Mouse (Mus musculus): Measurements from ENCODE around the gene Ints3. TPM values are rescaled to one million over a fixed set of nuclear protein-coding genes. Genes with fewer than 3 reads are reported as not detected.

The Ints3 gene
- polyA plus RNA-seq, 1 experiment: 39.3 TPM

Other genes with a start within 250 kb of the Ints3 start
- gene Rps27, start 220.0 kb downstream of the Ints3 start, polyA plus RNA-seq (2012; fragmentation: generic; extraction: Trizol): 4,707 TPM
- 28.2 TPM for gene Rab13, start 219.9 kb downstream of the Ints3 start, polyA plus RNA-seq (2012; fragmentation: generic; extraction: Trizol)
- gene Jtb, start 202.0 kb downstream of the Ints3 start, polyA plus RNA-seq (2012; fragmentation: generic; extraction: Trizol): 36.1 TPM
- 0.06 TPM for gene Creb3l4, start 190.1 kb downstream of the Ints3 start, polyA plus RNA-seq (2012; fragmentation: generic; extraction: Trizol)
- gene Slc39a1, start 185.4 kb downstream of the Ints3 start, polyA plus RNA-seq (2012; fragmentation: generic; extraction: Trizol): 82.1 TPM
- gene Crtc2, start 179.5 kb downstream of the Ints3 start, polyA plus RNA-seq (2012; fragmentation: generic; extraction: Trizol): 25.7 TPM
- gene Dennd4b, start 168.4 kb downstream of the Ints3 start, polyA plus RNA-seq (2012; fragmentation: generic; extraction: Trizol): 2.6 TPM
- gene Gatad2b, start 140.4 kb downstream of the Ints3 start, polyA plus RNA-seq (2012; fragmentation: generic; extraction: Trizol): 14.2 TPM
- 8.6 TPM for gene Slc27a3, start 43.7 kb downstream of the Ints3 start, polyA plus RNA-seq (2012; fragmentation: generic; extraction: Trizol)
- gene Npr1, start 32.2 kb upstream of the Ints3 start, polyA plus RNA-seq (2012; fragmentation: generic; extraction: Trizol): 1.0 TPM
- gene Ilf2, start 42.5 kb upstream of the Ints3 start, polyA plus RNA-seq (2012; fragmentation: generic; extraction: Trizol): 93.9 TPM
- gene Snapin, start 57.4 kb upstream of the Ints3 start, polyA plus RNA-seq (2012; fragmentation: generic; extraction: Trizol): 18.8 TPM
- gene Chtop, start 75.9 kb upstream of the Ints3 start, polyA plus RNA-seq (2012; fragmentation: generic; extraction: Trizol): 103 TPM
- 96.0 TPM for gene S100a1, start 80.8 kb upstream of the Ints3 start, polyA plus RNA-seq (2012; fragmentation: generic; extraction: Trizol)
- 96.7 TPM for gene S100a13, start 80.8 kb upstream of the Ints3 start, polyA plus RNA-seq (2012; fragmentation: generic; extraction: Trizol)
- gene S100a14, start 93.2 kb upstream of the Ints3 start, polyA plus RNA-seq (2012; fragmentation: generic; extraction: Trizol): 0.96 TPM
- 49.2 TPM for gene S100a16, start 103.6 kb upstream of the Ints3 start, polyA plus RNA-seq (2012; fragmentation: generic; extraction: Trizol)
- gene S100a3, start 127.0 kb upstream of the Ints3 start, polyA plus RNA-seq (2012; fragmentation: generic; extraction: Trizol): 22.0 TPM
- not detected for gene S100a2, start 156.6 kb upstream of the Ints3 start, polyA plus RNA-seq (2012; fragmentation: generic; extraction: Trizol)
- 1.5 TPM for gene Gm42674, start 168.3 kb upstream of the Ints3 start, polyA plus RNA-seq (2012; fragmentation: generic; extraction: Trizol)
- 11,980 TPM for gene S100a4, start 170.1 kb upstream of the Ints3 start, polyA plus RNA-seq (2012; fragmentation: generic; extraction: Trizol)
- 0.43 TPM for gene S100a5, start 174.9 kb upstream of the Ints3 start, polyA plus RNA-seq (2012; fragmentation: generic; extraction: Trizol)
- gene S100a6, start 179.3 kb upstream of the Ints3 start, polyA plus RNA-seq (2012; fragmentation: generic; extraction: Trizol): 4,076 TPM
- gene S100a7a, start 220.4 kb upstream of the Ints3 start, polyA plus RNA-seq (2012; fragmentation: generic; extraction: Trizol): 0.11 TPM
- not detected for gene S100a8, start 235.4 kb upstream of the Ints3 start, polyA plus RNA-seq (2012; fragmentation: generic; extraction: Trizol)

All from C2C12 (cell line).